Mouse (Mus musculus) kidney, adult 2 months (tissue): ENCODE data around the gene Eml4.

Experiments
- CTCF ChIP-seq: fragments of 200-500 bp; conservative IDR thresholded peaks from 2 replicates; pipeline ENCODE4 v1.5.1; 2011; ENCODE audit warnings: low read depth, mild to moderate bottlenecking, control low read depth, low read length, moderate library complexity, mixed read lengths; ENCODE audit not compliant: insufficient read depth, insufficient read length
- POLR2A ChIP-seq: fragments of 200-500 bp; IDR thresholded peaks from one replicate; pipeline ENCODE4 v1.6.1; 2011; ENCODE audit warnings: low read depth, low read length, control low read depth

DNA sequence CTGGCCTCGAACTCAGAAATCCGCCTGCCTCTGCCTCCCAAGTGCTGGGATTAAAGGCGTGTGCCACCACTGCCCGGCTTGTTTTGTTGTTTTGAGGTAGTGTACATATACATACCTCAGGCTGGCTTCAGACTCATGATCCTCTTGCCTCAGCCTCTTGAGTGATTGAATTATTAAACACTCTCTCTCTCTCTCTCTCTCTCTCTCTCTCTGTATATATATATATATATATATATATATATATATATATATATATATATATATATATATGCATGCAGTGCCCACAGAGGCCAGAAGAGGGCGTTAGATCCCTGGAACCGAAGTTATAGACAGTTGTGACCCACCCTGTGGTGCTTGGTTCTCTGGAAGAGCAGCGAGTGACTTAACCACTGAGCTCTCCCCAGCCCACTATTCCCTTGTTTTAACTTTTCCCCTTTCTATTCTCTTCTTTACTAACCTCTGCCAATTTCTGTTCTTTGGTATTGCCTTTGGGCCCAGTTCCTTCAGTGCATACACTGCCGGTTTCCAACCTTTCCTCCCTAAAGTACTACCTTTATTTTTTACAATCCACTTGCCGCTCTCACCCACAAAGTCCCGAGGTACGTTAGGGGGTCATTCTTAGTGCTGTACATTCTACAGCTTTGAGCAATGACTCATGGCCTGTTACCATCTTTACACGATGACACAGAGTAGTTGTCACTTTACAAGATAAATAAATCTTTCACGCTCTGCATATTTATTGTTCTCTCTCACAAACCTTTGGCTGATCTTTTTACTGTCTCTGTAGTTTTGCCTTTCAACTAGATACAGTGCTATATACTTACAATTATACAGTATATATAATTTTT, 13.5 kb upstream of the Eml4 start:
- TF ChIP-seq CTCF (0 out of 2 replicates have a peak, but pooled peaks have one; percentile 11), POLR2A (no peak)
